Mouse (Mus musculus): ENCODE data around the gene Tmem30a.

- no peak for TF ChIP-seq USF1 (IDR thresholded peaks at IDR 0.05; ENCODE audit: low read depth, low read length)
- TF ChIP-seq CTCF (conservative IDR thresholded peaks at IDR 0.05 in 1 of 2, IDR thresholded peaks at IDR 0.05 in 1 of 2; ENCODE audit: low read depth in 2 of 2, low read length in 2 of 2), result no peak
- TF ChIP-seq SMC3 (IDR thresholded peaks at IDR 0.05; ENCODE audit: low read depth, low read length), result no peak
Observed at GRCm38 (mm10) chr9:79816464-79816863, 23.2 kb upstream of the Tmem30a start.

All from CH12.LX (cell line).